Mouse (Mus musculus): ENCODE results near the gene Jhy.

DNA sequence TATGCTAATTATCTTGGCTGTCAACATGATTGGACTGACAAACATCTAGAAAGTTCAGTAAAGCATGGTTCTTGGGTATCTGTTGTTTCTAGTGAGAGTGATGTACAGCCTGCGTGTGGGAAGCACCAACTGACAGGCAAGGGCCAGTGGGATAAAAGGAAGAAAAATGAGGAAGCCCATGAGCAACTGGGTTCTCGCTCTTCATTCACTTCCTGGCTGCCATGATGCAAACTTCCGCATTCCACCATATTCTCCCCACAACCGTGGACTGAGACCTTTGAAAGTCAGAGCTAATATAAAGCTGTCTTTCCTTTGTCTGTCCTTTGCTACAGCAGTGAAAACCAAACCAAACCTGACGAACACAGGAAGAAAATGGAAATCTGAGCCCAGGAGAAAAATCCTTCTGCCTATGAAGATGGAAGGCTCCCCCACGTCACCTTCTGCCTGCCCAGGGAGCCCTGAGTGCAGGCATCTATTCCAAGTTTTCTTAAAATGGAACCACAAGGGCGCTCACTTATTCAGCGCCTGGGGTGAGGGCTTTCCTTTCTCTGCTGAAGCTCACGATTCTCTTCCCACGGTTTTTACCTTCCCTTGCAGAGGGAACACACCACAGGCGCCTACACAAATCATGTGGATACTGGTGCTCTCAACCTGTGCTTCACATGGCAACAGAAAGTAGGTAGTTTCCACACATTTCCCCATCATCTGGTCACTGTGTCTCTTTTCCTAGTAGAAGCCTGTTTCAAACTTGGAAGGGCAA lies 10.3 kb upstream of the Jhy start:
- TF ChIP-seq ZC3H11A (IDR thresholded peaks at IDR 0.05; ENCODE audit: low read depth, low read length) (no peak), MAZ (IDR thresholded peaks at IDR 0.05; ENCODE audit: low read depth, low read length) (no peak), MAFK (IDR thresholded peaks at IDR 0.05; ENCODE audit: borderline replicate concordance, low read depth, low read length) (no peak), E2F4 (IDR thresholded peaks at IDR 0.05; ENCODE audit: borderline replicate concordance, low read depth, low read length) (no peak), TCF12 (IDR thresholded peaks at IDR 0.05; ENCODE audit: low read depth, low read length) (no peak), POLR2A (IDR thresholded peaks at IDR 0.05; ENCODE audit: control insufficient read depth in 1 of 2, insufficient read depth in 1 of 2, low read depth in 1 of 2, low read length in 2 of 2, poor library complexity in 1 of 2) (no peak)

Measured in MEL (cell line).